Mouse (Mus musculus): ENCODE measurements around the gene Tcf7l2.
A peak's percentile ranks its signal among the peaks of the same experiment; 100 is the strongest.

The Tcf7l2 gene

GRCm38 (mm10) chr19:55861746-55862145, 120.1 kb downstream of the Tcf7l2 start:
- DNase-seq (ENCODE audit: low read depth, low spot score) = no peak

DNA sequence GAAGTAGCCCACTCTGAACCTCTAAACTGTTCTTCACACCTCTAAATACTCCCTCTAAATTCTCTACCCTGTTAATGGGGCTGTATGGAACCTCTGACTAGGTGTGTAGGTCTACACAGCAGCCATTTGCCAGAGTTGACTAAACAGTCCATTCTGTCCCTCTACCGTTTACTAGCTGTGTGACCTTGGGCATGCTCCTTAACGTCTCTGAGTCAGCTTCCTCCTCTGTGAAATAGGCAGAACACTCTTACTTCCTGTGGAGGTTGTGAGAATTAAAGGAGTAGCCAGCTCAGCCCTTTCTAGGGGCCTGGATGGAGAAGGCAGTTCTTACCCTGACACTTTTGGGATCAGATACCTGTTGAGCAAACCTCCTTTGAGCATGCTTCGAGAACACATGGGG, 120.9 kb downstream of the Tcf7l2 start:
- DNase-seq (ENCODE audit: low read depth, low spot score) = no peak

DNA sequence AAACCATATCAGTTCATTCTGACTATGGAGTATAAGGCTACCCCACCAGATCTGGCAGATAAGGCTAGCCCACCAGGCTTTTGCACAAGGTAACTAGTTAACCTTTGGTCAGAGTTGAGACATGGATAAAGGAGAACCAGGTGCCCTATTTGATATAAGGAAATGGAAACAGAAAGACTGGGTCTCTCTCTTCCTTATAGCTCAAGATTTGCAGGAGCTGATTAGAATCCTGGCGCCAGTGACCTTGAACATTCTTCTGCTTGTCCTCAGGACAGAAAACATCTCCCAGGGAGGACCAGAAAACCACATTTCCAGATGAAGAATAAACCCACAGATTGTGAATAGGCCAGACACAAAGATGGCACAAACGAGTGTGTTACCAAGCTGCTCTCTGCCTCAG, 123.4 kb downstream of the Tcf7l2 start:
- no peak for DNase-seq (ENCODE audit: low read depth, low spot score)

GRCm38 (mm10) chr19:55865774-55866578, 124.4 kb downstream of the Tcf7l2 start:
- DNase-seq (ENCODE audit: low read depth, low spot score) = no peak

GRCm38 (mm10) chr19:55867255-55867654, 125.6 kb downstream of the Tcf7l2 start:
- DNase-seq (ENCODE audit: low read depth, low spot score) = no peak

GRCm38 (mm10) chr19:55867905-55868304, 126.3 kb downstream of the Tcf7l2 start:
- DNase-seq (ENCODE audit: low read depth, low spot score) = no peak

DNA sequence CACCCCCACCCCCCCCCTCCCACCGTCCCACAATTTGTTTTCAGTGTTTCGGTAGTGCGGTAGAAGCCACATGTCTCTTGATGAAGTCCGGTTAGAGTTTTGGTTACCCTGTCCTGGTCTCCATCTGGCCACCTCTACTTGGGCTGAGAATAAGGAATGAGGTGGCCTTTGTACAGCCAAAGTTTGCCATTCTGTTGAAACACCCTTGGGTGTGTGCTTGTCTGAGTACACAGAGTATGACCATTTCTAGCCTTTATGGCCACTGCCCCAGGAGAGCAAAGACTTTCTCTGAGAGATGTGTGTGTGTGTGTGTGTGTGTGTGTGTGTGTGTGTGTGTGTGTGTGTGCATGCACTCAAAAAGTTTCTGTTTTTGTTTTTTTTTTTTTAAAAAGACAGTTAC, 127.0 kb downstream of the Tcf7l2 start:
- DNase-seq (ENCODE audit: low read depth, low spot score) = no peak

DNA sequence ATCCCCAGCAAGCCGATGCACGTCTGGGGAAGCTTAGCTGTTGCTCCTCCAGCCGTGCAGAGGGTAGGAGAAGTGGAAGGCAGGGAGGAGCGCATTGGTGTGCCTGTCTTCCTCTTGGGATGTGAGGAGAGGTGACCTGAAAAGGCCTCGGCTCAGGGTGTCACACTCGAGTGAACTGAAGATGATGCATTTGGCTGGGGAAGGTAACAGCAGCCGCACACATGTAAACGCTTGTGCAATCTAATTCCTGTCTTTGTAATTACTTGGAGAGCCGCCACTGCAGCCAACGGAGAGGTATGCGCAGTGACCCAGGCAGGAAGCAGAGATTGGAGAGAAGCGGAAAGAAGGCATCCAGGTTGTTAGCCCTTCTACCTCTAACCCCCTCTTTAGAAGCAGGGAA, 129.2 kb downstream of the Tcf7l2 start:
- no peak for DNase-seq (ENCODE audit: low read depth, low spot score)

DNA sequence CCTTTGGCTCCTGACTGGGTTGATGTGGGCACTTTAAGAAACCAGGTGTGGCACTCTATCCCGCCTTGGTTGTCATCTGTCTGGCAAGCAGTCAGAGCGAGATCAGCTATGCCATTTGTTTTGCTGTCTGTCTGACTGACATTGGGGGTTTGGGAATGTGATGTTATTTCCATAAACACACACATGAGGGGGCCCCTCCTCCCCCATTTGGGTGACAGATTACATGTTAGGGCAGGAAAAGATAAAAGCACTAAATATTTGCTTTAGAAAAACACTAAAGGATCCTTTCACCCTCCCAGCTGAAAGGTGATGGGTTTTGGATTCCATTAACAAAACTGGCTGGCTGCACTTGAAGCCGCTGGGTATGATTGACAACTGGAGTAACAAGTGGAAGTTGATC, 129.9 kb downstream of the Tcf7l2 start:
- no peak for DNase-seq (ENCODE audit: low read depth, low spot score)

DNA sequence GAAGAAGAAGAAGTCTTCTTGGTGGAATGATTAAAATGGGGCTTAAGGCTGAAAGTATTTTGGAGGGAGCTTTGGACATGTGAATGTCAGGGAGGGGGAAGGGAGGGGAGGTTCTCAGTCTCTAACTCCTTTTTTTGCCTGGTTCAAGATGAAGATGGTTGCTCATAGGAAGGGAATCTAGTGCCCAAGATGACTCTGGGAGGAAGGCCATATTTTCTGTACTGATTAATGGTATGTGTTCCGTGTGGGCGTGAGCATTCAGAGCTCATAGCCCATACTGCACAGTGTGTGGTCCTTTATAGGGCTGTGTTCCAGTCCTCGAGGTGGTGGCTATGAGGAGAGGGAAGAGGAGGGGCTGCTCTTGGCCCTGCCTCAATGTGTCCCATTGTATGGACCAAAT, 131.6 kb downstream of the Tcf7l2 start:
- DNase-seq (ENCODE audit: low read depth, low spot score) = no peak

- peak; percentile 24 for DNase-seq (ENCODE audit: low read depth, low spot score)
Measured at GRCm38 (mm10) chr19:55876501-55876900, 134.9 kb downstream of the Tcf7l2 start.

- no peak for DNase-seq (ENCODE audit: low read depth, low spot score)
Measured at GRCm38 (mm10) chr19:55877404-55877915, 135.8 kb downstream of the Tcf7l2 start.

DNA sequence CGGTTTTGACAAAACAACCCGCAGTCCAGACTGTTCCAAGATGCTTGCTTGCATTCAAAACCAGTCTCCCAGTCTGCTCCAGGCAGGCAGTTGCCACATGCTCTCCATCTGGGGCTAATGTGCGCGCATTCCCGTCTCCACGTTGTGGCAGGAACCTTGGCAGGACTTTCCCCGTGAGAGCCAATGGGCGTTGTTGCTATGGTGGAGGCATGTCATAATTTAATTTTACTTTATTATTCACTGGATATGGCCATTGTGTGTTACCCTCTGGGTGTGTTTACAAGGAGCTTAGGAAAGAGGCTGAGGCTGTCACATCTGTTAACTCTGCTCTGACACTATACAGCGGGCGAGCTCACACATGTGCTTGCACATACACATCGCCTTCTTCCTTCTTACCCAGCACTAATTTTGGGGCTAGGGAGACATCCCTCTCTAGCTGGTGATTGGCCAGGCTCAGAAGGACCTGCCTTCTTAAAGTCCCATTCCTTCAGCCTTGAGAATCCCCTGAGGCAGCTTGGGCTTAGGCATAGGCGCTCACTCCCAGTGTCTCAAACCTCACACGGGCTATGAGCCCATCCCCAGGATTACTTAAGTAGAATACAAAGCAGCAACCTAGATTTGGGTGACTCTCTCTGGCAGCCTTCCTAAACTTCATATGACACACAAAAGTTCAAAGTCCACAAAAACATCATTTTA, 139.2 kb downstream of the Tcf7l2 start:
- DNase-seq (ENCODE audit: low read depth, low spot score) = peak; percentile 17

GRCm38 (mm10) chr19:55886536-55886935, 144.9 kb downstream of the Tcf7l2 start:
- DNase-seq (ENCODE audit: low read depth, low spot score) = no peak

DNA sequence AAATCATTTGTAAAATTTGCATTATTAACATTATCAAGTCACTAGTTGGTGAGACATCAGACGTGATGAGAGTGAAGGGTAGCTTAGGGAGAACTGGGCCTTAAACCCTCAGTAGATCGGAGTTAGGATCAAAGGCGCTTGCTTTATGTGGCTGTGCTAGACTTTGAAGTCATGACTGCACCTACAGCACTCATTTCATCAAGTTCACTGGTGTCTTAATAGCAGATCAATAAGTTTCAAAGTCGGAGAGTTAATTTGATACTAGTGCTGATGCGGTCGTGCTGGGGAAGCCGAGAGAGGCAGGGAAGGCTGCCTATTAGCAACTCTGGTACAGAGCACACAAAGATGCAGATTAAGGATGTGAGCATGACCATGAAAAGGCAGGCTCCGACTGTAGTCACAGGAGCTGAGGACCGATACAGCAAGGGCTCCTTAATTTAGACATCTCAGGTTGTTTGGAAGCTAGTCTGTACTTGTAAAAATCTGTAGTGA, 150.1 kb downstream of the Tcf7l2 start:
- no peak for DNase-seq (ENCODE audit: low read depth, low spot score)

- no peak for DNase-seq (ENCODE audit: low read depth, low spot score)
Measured at GRCm38 (mm10) chr19:55893557-55893956, 151.9 kb downstream of the Tcf7l2 start.

GRCm38 (mm10) chr19:55894396-55894795, 152.8 kb downstream of the Tcf7l2 start:
- DNase-seq (ENCODE audit: low read depth, low spot score) = no peak

DNA sequence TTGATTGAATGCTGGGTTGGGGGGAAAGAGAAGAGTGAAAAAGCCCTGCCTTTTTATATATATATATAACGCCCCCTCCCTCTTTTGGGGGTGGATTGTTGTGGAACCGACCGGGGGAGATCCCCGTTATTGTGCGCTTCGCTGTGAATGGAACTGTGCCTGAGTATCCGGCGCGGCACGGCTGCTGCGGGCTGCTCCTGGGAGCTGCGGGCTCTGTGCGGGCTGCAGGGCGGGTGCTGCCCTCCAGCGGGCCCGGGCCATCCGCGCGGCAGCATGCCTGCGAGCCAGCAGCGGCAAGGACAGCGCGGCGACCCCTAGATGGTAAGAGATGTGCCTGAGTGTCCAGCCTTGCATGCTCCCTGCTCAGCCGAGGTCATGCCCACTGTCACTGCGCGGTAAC, 153.7 kb downstream of the Tcf7l2 start:
- no peak for DNase-seq (ENCODE audit: low read depth, low spot score)

- DNase-seq (ENCODE audit: low read depth, low spot score) = no peak
Measured at GRCm38 (mm10) chr19:55895807-55896420, 154.3 kb downstream of the Tcf7l2 start.

DNA sequence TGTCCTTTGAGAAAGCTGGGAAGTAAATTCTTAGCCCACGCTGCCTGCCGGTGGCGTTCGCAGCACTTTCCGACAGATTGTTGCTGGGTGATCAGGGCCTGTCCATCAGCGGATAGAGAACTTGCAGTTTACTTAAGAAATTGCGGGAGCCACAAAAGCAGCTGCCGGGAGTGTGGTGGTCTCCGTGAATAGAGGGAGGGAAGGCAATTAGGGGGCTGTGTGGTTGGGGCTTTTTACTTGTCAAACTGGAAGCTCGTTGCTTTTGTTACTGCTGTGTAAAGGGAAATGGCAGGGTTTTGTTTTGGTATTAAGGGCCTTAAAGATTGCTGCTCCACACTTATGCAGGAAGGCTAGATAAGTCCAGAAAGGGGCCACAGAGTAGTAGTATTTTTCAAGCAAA, 155.0 kb downstream of the Tcf7l2 start:
- DNase-seq (ENCODE audit: low read depth, low spot score) = no peak

- DNase-seq (ENCODE audit: low read depth, low spot score) = no peak
Measured at GRCm38 (mm10) chr19:55902573-55903385, 161.2 kb downstream of the Tcf7l2 start.

Data from telencephalon, adult 2 months (tissue).